Mouse (Mus musculus) E14TG2a.4 (cell line): ENCODE measurements around the gene Gm47996.

Source experiments
- H3K27me3 ChIP-seq: 2 replicates; pipeline ENCODE4 v1.6.1; 2014; ENCODE audit warnings: low read length, control low read depth; ENCODE audit not compliant: insufficient read depth
- H3K36me3 ChIP-seq: 2 replicates; pipeline ENCODE4 v1.6.1; 2014; ENCODE audit warnings: low read length, control low read depth; ENCODE audit not compliant: insufficient read depth
- H3K4me1 ChIP-seq: replicated peaks from 2 replicates; pipeline ENCODE4 v1.6.1; 2014; ENCODE audit warnings: low read depth, low read length, control low read depth
- H3K4me3 ChIP-seq: replicated peaks from 2 replicates; pipeline ENCODE4 v1.5.1; 2014; ENCODE audit warnings: mild to moderate bottlenecking, low read length
- H3K9me3 ChIP-seq: 2 replicates; pipeline ENCODE4 v1.6.1; 2014; ENCODE audit warnings: low read length, control low read depth
- CTCF ChIP-seq: conservative IDR thresholded peaks from 2 replicates; pipeline ENCODE4 v1.5.1; 2014; ENCODE audit warnings: low read length
- NANOG ChIP-seq: IDR thresholded peaks from 2 replicates; pipeline ENCODE4 v1.6.1; 2014; ENCODE audit warnings: borderline replicate concordance, low read length, mixed read lengths
- POU5F1 ChIP-seq: IDR thresholded peaks from 2 replicates; pipeline ENCODE4 v1.6.1; 2014; ENCODE audit warnings: low read length, borderline replicate concordance

Gm47996 gene

GRCm38 (mm10) chr1:151258090-151258954 lies 48.4 kb downstream of the Gm47996 start:
- Histone ChIP-seq H3K9me3 (no peaks in the 10 kb centered on the region), H3K4me3 (no peak overlapping the region), H3K4me1 (peaks cover 27% of the 10 kb centered on the region), H3K27me3 (peaks cover 5% of the 10 kb centered on the region; the same call in 1 of the 2 replicates), H3K36me3 (no peaks in the 10 kb centered on the region)
- TF ChIP-seq POU5F1 (no peak), CTCF (no peak), NANOG (no peak)

DNA sequence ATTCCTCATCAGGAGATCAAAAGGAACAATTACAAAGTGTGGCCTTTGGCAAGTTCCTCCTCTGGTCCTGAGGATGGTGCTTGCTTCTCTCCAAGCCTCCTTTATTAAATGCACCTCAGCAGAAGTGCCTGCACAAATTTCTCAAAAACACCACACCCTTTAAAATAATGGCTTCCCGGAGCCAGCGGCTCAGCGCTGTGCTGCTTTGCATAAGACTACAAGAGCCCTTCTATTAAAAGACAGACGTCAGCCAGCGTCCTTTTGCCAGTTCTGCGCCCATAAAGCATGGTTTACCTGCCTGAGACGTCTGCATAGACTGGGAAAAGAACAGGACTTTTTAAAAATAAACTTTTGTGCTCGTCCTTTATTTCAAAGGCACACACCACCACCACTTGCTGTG lies 49.1 kb downstream of the Gm47996 start:
- peaks cover 27% of the 10 kb centered on the region for H3K4me1 ChIP-seq
- TF ChIP-seq CTCF (no peak), POU5F1 (no peak), NANOG (no peak)
- H3K4me3 ChIP-seq: peak overlapping the region; percentile 10; the same call in 1 of the 2 replicates

More for the DNA sequence above, 49.1 kb downstream of the Gm47996 start:
- no peaks in the 10 kb centered on the region for H3K9me3 ChIP-seq
- peaks cover 5% of the 10 kb centered on the region; the same call in 1 of the 2 replicates for H3K27me3 ChIP-seq
- H3K36me3 ChIP-seq: no peaks in the 10 kb centered on the region
